Mouse (Mus musculus) brain, embryonic 14.5 days (tissue): ENCODE measurements around the gene Hormad1. TPM values are rescaled to one million over a fixed set of nuclear protein-coding genes. Genes with fewer than 3 reads are reported as not detected.

Source experiments
- DNase-seq: peaks from one replicate; pipeline ENCODE4 v3.0.0-alpha.2; 2011; ENCODE audit warnings: low read depth
- CTCF ChIP-seq: fragments of 200-500 bp; IDR thresholded peaks from 2 replicates; pipeline ENCODE4 v1.5.1; 2012; ENCODE audit warnings: inconsistent platforms, mild to moderate bottlenecking, moderate library complexity, borderline replicate concordance; ENCODE audit not compliant: insufficient read depth, insufficient read length; ENCODE audit errors: extremely low read depth
- POLR2A ChIP-seq: fragments of 200-500 bp; IDR thresholded peaks from 2 replicates; pipeline ENCODE4 v1.6.1; 2012; ENCODE audit warnings: mild to moderate bottlenecking, inconsistent platforms, borderline replicate concordance; ENCODE audit not compliant: poor library complexity, insufficient read depth, insufficient read length, severe bottlenecking; ENCODE audit errors: extremely low read depth
- polyA plus RNA-seq: library from polyadenylated mRNA; depleted of rRNA; stranded (reverse); fragments of >200 nt; gene quantifications from 2 replicates; pipeline ENCODE4 v1.2.3, GENCODE M21; 2012; rRNA removed

Hormad1 gene
- polyA plus RNA-seq, 1 experiment: not detected

DNA sequence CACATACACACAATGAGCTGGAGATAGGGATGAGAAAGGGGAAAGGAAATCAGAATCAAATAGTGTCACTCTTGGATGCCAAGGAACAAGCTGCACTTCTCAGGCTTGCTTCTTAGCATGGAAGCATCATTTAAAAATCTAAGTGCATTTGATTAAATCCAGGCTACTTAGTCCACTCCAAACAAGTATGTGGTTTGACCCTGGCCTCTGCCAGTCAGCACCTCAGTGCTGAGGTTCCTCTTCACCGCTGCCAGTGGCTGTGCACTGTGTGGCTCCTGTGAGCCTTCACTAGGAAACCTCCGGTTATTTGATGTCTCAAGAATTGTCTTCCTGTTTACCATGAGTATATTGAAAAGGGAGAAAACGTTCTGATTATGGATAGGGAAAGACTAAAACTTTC lies 71.4 kb downstream of the Hormad1 start:
- DNase-seq: no peak
- TF ChIP-seq CTCF (no peak), POLR2A (no peak)

DNA sequence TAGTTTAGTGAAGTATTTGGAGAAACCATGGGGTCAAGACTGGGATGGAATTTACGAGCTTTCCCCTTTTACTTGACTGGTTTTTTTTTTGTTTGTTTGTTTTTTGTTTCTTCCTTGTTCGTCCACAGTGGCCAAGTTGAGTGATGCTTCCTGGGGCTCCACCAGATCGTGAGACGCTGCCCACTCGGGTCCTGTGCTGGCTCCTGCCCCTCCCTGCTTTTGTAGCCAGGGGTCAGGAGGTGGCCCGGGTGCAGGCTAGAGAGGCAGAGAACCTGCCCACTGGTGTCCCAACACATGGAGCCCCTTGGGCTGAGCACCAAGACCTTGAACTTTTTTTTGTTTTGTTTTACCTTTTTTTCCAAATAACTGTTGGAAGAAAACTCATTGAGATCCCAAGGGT lies 71.8 kb downstream of the Hormad1 start:
- TF ChIP-seq POLR2A: no peak
- no peak for TF ChIP-seq CTCF
- no peak for DNase-seq

DNA sequence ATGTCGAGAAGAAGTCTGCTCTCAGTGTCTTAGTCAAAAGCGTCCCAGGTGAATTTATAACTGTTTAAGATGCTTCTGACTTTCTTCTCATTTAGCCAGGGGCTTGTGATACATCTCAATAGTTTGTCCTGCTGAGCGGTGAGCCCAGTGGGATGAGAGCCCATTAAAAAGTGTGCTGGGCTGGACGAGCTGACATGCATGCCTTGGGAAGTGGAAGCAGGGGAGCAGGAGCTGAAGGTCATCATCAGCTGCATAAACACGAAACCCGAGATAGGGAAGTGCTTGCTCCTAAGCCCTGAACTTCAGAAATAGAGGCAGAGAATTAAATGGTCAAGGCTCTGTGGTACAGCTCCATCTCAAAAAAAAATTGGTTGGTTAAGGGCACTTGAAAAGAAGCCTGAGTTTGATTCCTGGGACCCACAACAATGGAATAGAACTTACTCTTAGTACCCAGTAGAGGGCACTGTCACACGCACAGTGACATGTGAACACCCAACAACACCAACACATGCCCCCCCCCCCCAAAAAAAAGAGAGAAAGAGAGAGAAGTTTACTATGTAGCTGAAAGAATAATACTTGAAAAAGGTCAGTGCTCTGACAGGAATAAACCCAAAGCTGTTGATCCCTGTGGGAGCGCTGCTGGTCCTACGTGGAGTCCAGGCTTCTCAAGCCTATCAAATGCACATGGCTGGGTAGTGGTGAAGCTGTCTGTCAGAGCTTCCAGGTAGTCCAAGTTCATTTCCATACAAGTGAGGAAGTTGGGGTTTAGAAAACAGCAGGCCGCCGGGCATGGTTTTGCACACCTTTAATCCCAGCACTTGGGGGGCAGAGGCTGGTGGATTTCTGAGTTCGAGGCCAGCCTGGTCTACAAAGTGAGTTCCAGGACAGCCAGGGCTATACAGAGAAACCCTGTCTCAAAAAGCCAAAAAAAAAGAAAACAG lies 73.4 kb downstream of the Hormad1 start:
- peak; percentile 48 for DNase-seq

DNA sequence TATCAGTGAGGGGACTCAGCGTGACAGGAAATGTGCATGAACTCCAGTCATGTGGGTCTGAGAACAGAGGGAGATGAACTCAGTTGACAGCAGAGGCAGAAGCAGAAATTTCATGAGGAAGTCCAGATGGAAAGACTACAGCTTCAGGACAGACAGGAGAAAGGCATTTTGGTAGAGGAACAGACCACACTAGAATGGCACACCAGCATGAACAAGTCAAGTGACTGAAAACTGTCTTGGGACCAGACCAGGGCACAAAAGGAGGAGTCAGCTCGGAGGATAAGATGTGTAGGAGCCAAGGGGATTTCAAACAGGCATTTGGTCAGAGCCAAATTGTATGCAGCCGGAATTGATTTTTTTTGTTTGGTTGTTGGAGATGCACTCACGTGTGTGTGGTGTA lies 76.2 kb downstream of the Hormad1 start:
- no peak for TF ChIP-seq POLR2A
- no peak for TF ChIP-seq CTCF
- DNase-seq: no peak

More for the DNA sequence above, 73.4 kb downstream of the Hormad1 start:
- TF ChIP-seq POLR2A: no peak
- TF ChIP-seq CTCF: peak; percentile 50; the same call in 1 of the 2 replicates

- DNase-seq: no peak
- TF ChIP-seq CTCF (no peak), POLR2A (no peak)
Observed at GRCm38 (mm10) chr3:95636072-95636471, 76.6 kb downstream of the Hormad1 start.

Other genes starting within 250 kb of the Hormad1 start
- 89.6 and 100 TPM in 2 replicates for gene Cers2, start 244.9 kb upstream of the Hormad1 start, polyA plus RNA-seq
- gene Setdb1, start 202.5 kb upstream of the Hormad1 start, polyA plus RNA-seq: 60.7 and 60.8 TPM in 2 replicates
- not detected in 2 replicates for gene 4930558C23Rik, start 156.8 kb upstream of the Hormad1 start, polyA plus RNA-seq
- gene Arnt, start 125.3 kb upstream of the Hormad1 start, polyA plus RNA-seq: 31.6 and 36.6 TPM in 2 replicates
- gene Ctsk, start 60.4 kb upstream of the Hormad1 start, polyA plus RNA-seq: 7.2 and 10.6 TPM in 2 replicates
- gene Ctss, start 32.9 kb upstream of the Hormad1 start, polyA plus RNA-seq: 5.0 and 7.3 TPM in 2 replicates
- gene Golph3l, start 29.3 kb downstream of the Hormad1 start, polyA plus RNA-seq: 22.5 and 23.2 TPM in 2 replicates
- gene Ensa, start 65.3 kb downstream of the Hormad1 start, polyA plus RNA-seq: 32.2 and 51.6 TPM in 2 replicates
- gene Mcl1, start 99.1 kb downstream of the Hormad1 start, polyA plus RNA-seq: 72.3 and 74.3 TPM in 2 replicates
- gene Adamtsl4, start 128.2 kb downstream of the Hormad1 start, polyA plus RNA-seq: 0.20 and 0.41 TPM in 2 replicates
- 20.2 and 21.2 TPM in 2 replicates for gene Ecm1, start 179.9 kb downstream of the Hormad1 start, polyA plus RNA-seq
- 39.1 and 42.2 TPM in 2 replicates for gene Tars2, start 200.5 kb downstream of the Hormad1 start, polyA plus RNA-seq